Mouse (Mus musculus): ENCODE results near the gene 4921511C20Rik.

The 4921511C20Rik gene

GRCm38 (mm10) chrX:127393993-127394392 lies at the start of gene 4921511C20Rik:
4921511C20Rik (plus strand) TSS chrX:127394293.
- no peak for DNase-seq (ENCODE audit: low spot score)
